Mouse (Mus musculus) ES-CJ7 (cell line): Measurements from ENCODE around the gene Ccdc65.
A peak's percentile ranks its signal among the peaks of the same experiment; 100 is the strongest.

Experiments
- DNase-seq: peaks from one replicate; pipeline ENCODE4 v3.0.0; 2011; ENCODE audit warnings: low read depth, low spot score

Gene Ccdc65

DNA sequence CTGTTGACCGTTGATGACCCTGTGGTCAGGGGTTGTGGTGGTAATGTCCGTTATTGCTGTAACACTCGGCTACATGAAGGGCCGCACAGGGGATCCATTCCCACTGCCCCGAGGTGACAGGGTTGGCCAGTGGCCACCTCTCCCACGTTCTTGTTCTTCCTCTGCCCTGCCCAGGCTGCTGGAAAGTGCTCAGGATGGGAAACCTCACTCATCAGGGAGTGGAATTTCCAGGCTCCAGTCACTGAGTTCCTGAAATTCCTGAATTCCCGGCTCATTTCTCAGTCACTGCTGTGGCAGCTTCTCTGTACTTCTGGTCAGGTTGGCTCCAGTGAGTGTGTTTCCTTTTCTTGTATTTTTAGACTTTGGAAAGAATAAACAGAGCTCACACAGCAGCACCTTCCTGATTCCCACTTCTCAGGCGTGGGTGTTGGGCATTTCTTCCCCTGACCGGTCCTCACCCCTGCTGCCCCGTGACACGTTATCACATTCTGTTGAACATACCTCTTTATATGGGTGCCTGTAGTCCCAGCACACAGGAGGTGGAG is 15.8 kb upstream of the Ccdc65 start:
- DNase-seq = no peak

DNA sequence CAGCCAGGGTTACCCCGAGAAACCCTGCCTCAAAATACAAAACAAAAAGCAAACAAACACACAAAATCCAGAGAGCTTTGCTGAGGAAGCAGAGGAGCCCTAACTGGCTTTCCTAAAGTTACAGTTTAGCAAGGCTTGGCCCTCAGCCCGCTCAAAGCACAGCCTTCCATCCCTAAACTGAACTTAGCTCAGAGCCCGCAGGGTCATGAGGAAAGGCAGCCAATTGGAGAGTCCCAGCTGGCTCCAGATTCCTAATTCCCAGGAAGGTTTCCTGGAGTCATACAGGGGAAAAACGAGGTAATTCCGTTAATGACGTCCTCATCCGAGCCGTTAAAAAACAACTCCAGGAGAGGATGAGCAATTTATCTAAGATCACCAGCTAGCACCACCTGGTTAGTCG is 12.3 kb upstream of the Ccdc65 start:
- no peak for DNase-seq

DNA sequence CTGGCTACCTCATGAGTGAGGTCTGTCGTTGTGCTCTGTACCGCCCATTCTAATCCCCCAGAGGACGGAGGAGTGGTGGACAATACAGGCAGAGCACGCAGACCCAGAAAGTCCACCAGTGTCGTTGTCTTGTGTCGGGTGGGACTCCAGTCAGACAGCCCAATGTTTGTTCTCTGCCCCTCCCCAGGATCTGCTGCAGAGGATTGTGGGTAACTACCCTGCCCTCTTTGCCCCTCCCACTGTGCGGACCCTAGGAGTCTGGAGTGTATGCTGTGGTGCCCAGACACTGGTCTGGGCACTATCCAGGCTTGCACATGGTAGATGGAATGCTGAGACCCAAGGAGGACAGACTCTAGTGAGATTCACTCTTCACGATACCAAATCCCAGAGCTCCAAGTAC is 11.8 kb upstream of the Ccdc65 start:
- DNase-seq = peak; percentile 66

DNA sequence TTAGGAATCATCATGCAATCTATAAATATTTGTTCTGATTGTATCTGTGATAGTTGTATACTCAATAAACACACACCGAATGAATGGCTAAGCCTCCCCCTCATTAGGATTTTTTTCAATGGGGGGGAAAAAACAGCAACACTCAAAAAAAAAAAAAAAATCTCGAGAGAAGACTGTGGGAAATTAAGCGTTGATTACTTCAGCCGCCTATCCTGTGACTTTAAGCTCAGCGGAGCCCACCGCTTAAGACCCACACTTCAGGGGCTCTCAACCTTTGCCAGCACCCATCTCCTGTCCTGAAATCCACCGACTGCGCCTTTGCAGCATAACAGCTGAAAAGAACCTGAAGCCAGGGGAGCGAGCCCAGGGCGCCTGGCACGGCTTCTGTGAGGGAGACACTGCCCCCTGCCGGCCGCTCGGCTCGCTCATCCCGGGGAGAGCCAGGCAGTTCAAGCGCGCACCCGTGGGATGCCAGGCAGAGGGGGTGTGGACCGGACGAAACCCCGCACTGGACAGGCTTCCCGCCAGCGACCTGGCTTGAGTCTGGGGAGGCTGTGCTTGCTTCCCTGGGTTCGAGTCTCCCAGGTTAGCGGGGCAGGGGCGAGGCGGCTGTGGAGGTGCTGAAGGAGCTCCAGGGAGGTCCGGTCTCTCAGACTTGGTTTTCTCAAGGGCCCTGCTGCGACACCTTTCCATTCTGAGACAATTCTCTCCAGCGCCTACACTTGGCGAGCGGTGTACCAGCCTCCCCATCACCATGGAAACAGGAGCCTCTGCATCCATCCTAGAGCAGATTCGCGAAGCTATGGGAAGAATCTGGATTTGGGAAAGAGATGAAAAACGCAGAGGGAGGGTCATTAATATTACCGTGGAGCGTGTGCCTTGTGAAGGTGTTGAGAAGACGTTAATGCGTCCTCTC is 8.6 kb upstream of the Ccdc65 start:
- peak; percentile 88 for DNase-seq

GRCm38 (mm10) chr15:98704312-98704711 is 3.7 kb upstream of the Ccdc65 start:
- no peak for DNase-seq

GRCm38 (mm10) chr15:98710442-98710841 is 2.4 kb downstream of the Ccdc65 start:
- peak; percentile 75 for DNase-seq

DNA sequence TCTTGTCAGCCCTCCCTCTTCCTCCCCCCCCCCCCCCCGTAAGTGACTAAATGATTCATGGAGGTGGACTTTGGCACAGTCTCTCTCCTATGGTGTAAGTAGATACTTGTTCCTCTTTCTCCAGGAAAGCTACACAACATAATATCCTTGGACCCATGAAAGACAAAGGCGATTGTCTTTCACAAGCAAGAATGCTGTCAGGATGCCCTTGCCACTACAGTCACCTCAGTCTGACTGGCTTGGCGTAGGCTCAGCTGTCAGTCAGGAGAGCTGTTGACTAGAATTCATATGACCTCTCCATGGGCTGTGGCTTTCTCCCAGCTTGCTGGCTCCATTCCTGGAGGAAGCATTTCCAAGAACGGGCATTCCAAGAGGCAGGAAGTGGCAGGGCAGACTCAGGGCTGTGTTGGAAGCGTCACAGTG is 6.2 kb downstream of the Ccdc65 start:
- DNase-seq = no peak

DNA sequence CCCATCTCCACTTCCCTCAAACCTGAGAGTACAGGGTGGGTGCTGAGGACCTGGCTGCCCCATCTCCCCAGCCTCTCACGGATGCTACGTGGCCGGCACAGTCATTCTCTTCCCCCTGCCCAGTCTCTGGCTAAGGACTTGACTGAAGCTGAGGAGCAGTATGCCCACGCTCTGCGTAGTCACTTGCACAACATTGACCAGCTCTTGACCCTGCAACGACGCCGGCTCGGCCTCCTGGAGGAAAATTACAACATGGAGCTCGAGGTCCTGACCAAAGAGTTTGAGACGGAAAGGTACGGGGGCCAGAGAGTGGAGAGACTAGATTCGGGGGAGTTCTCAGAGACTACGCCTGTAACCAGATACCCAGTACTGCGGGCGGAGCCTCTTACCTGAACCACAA is 9.3 kb downstream of the Ccdc65 start:
- DNase-seq = no peak

GRCm38 (mm10) chr15:98722191-98722590 is 14.2 kb downstream of the Ccdc65 start:
- DNase-seq = no peak

DNA sequence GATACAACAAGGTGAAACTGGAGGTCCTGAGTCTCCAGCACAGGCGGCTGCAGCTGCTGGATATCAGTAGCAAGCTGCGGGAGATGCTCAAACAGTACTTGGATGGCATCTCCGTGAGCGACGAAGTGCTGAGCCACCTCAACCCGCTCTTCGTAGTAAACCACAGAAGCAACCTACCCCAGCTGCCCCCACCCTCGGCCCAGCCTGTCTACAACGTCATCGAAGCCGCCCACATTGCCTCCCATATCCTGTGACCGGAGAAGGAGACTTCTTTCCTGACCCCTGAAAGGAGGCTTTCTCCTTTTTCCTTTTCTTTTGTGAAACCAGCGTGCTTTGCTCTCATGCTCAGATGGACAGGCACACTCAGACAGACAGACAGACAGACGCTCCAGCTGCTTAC is 14.8 kb downstream of the Ccdc65 start:
- DNase-seq = no peak

GRCm38 (mm10) chr15:98724441-98724840 is 16.4 kb downstream of the Ccdc65 start:
- DNase-seq = peak; percentile 46

DNA sequence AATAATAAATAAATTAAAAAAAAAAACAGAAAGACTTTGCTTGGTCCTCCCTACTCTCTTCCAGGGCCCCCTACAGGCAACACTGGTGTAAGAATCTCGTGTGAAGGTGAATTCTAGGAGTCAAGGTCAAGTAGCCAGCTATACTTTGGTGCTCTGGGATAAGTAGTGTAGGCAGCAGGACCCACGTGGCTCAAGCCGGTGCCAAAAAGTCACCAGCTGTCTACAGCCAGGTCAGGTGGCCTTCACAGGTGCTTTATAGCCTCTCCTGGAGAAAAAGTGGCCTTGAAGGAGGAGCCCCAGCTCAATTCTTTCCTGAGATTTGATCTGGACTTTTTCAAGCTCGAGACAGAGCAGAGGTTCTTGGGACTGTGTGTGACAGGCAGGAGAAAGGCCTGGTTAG is 18.1 kb downstream of the Ccdc65 start:
- peak; percentile 47 for DNase-seq

DNA sequence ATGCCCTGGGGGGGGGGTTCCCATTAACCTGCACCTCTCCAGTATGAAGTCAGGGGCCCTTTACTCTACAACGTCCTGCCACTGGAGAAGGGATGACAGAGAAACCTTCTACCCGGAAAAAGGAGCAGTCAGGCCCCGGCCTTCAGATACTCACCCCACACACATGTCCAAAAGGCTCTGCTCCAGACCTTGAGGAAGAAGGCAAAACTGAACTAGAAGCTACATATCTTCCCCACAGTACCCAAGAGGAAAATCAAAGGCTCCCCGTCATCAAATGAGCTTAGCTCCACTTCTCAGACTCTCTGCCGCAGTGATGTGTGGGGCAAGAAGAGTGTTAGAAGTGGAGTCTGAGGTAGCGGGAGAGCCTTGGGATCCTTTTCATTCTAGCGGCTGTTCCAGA is 18.7 kb downstream of the Ccdc65 start:
- DNase-seq = no peak

GRCm38 (mm10) chr15:98727443-98728321 is 19.7 kb downstream of the Ccdc65 start, which contains the start of gene Fkbp11:
Gene Fkbp11 (minus strand): TSS chr15:98728198.
- DNase-seq = peak; percentile 91

DNA sequence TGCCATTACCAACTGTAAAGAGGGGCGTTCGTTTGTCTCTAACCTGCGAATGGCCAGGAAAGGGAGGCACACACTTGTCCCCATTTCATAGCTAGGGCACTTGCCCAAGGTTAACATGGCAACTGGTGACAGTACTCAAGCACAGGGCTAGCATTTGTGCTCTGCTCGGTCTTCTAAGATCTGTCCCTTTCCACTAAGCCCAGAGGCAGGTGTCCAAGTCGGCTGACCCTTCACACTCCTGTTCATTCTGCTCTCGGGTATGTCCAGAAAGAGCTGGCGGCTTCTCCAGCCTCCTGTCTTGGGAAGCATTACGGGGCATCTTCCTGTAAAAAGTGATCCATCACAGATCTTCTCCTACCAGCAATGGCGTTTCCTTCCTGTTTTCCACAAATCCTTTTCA is 20.4 kb downstream of the Ccdc65 start:
- no peak for DNase-seq

DNA sequence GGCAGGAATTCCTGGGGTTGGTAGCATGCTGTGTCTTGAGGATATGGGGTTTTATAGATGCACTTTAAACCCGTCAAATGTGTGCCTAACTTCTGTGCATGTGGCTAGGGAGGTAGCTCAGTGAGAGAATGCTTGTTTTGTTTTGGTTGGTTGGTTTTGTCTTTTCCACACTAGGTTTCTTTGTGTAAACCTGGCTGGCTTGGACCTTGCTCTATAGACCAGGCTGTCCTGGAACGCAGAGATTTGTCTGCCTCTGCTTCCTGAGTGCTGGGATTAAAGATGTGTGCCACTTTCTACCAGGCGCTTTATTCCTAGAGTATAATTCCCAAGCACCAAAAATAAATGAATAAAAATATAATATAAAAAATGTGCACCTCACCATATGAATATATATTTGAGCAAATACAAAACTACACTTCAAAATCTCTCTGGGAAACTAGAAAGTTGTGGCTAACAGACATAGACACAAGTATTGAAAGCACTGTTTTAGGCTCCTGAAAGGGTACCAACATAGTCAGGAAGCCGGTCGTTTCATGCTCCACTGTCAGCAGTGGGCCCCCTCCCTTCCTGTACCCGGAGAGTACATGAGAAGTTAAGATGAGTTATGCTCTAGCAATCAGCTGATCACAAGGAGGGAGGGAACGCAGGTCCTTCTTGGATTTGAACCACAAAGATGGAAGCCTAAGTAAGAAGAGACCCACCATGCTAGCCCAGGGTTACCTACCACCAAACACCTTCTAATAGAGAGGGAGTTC is 22.0 kb downstream of the Ccdc65 start:
- DNase-seq = no peak

- DNase-seq = no peak
Measured at GRCm38 (mm10) chr15:98730790-98731189, 22.8 kb downstream of the Ccdc65 start.

GRCm38 (mm10) chr15:98732006-98732531 is 24.1 kb downstream of the Ccdc65 start:
- no peak for DNase-seq

DNA sequence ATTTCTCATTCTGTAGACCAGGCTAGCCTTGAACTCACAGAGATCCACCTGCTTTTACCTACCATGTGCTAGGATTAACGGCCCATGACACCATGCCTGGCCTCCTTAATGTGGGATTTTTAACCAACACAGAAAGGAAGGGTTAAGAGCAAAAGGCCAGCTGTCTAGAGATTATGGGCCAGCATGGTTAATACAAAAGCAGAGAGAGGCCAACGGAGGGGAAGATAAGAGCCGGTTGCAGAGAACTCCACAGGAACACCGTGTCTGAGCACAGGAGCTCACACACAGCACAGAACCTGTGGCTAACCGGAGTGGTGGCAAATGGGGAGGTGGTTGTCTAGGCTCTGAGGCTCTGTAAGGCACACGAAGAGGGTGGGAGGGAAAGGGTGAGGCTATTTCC is 25.4 kb downstream of the Ccdc65 start:
- DNase-seq = no peak

GRCm38 (mm10) chr15:98733976-98734566 is 26.1 kb downstream of the Ccdc65 start:
- DNase-seq = no peak

- no peak for DNase-seq
Measured at GRCm38 (mm10) chr15:98736521-98736920, 28.5 kb downstream of the Ccdc65 start.
